Mouse (Mus musculus) stomach, postnatal 0 days (tissue): Measurements from ENCODE around the gene Cacul1.

Experiments used
- CTCF ChIP-seq: IDR thresholded peaks from 2 replicates; pipeline ENCODE4 v1.5.1; 2016; ENCODE audit warnings: antibody characterized with exemption, low read depth, mild to moderate bottlenecking, moderate library complexity
- EP300 ChIP-seq: optimal IDR thresholded peaks from 2 replicates; pipeline ENCODE3; 2016; ENCODE audit warnings: antibody characterized with exemption

DNA sequence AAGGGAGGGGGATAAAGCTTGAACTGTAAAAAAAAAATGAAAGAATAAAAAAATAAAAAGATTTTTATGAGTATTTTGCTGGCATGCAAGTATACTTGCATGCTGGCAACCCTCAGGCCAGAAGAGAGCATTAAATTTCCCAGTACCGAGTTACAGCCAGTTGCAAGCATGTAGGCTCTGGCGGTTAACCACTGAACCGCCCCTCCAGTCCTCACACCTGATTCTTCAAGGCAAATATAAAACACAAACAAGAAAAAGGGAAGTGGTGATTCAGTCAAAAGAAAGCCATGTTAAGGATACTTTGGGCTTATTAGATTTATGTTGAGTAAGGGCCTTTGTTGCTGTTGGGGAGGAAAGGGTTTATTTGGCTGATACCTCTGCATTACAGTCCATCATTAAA is 60.7 kb downstream of the Cacul1 start:
- TF ChIP-seq EP300 (no peak), CTCF (no peak)
